Mouse (Mus musculus): ENCODE results near the gene Nkx2-5. TPM values are rescaled to one million over a fixed set of nuclear protein-coding genes. Genes with fewer than 3 reads are reported as not detected.

Nkx2-5 gene
- polyA plus RNA-seq, 1 experiment from 2014 or later, result not detected

GRCm38 (mm10) chr17:26848236-26848635, 3.4 kb upstream of the Nkx2-5 start:
- Histone ChIP-seq H3K27ac (ENCODE audit: low read depth, low read length) (no peak overlapping the region), H3K9me3 (ENCODE audit: control insufficient read depth, low read length) (no peaks in the 10 kb centered on the region), H3K9ac (ENCODE audit: low read length) (no peak overlapping the region), H3K4me3 (ENCODE audit: low read depth, low read length) (no peak overlapping the region), H3K4me1 (ENCODE audit: control insufficient read depth, insufficient read depth, low read length) (no peaks in the 10 kb centered on the region), H3K36me3 (ENCODE audit: control insufficient read depth, insufficient read depth, low read length) (no peaks in the 10 kb centered on the region), H3K27me3 (ENCODE audit: control insufficient read depth, insufficient read depth, low read length) (peaks cover 90% of the 10 kb centered on the region), H3K4me2 (ENCODE audit: low read depth) (no peak overlapping the region)
- no peak for DNase-seq (ENCODE audit: low spot score)
- WGBS, result 1% methylated on average over 6 of the region's 6 CpGs
- no peak for ATAC-seq (ENCODE audit: insufficient read depth, low FRiP score, low TSS enrichment)

DNA sequence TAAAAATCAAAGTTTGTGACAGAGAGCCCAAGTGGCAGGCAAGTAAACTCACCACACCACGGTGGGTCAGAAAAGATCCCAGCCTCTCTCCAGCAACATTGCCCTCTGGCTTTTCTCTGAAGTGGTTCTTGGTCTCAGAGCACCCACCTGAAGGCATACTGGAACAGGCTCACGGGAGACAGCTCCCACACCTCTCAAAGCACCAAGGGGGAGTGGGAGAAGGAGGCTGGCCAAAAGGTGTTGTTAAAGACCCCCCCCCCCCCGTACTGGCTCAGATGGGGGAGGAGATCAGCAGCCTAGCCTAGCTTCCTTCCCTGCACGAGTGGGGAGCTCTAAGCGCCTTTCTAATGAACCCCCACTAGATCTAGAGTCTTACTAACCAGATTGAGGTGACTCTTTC, 3.0 kb upstream of the Nkx2-5 start:
- DNase-seq (ENCODE audit: low spot score) (no peak), ATAC-seq (ENCODE audit: insufficient read depth, low FRiP score, low TSS enrichment) (no peak)
- H3K9ac ChIP-seq (ENCODE audit: low read length), result no peak overlapping the region
- H3K4me2 ChIP-seq (ENCODE audit: low read depth), result no peak overlapping the region
- no peak overlapping the region for H3K27ac ChIP-seq (ENCODE audit: low read depth, low read length)
- no peaks in the 10 kb centered on the region for H3K36me3 ChIP-seq (ENCODE audit: control insufficient read depth, insufficient read depth, low read length)
- no peak overlapping the region for H3K4me3 ChIP-seq (ENCODE audit: low read depth, low read length)
- H3K9me3 ChIP-seq (ENCODE audit: control insufficient read depth, low read length), result no peaks in the 10 kb centered on the region
- 0% methylated on average over 5 of the region's 5 CpGs for WGBS
- no peaks in the 10 kb centered on the region for H3K4me1 ChIP-seq (ENCODE audit: control insufficient read depth, insufficient read depth, low read length)
- peaks cover 91% of the 10 kb centered on the region for H3K27me3 ChIP-seq (ENCODE audit: control insufficient read depth, insufficient read depth, low read length)

DNA sequence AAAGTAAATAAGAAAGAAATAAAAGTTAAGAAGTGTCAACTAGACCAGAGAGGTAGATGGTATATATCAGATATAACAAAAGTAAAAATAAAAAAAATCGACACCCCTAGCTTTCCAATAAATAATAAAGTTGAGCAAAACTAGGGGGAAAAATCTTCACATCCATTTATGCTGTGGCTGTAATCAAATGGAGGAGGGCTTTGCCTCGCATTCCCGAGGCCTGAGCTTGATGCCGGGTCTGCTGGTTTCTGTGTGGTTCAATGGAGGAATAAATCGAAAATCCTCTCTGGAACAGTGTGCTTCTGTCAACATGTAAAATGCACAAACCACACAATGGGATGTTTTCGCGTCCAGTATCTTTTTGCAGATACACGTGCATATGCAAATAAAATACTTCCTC, 1.6 kb upstream of the Nkx2-5 start:
- Histone ChIP-seq H3K27me3 (ENCODE audit: control insufficient read depth, insufficient read depth, low read length) (peaks cover 92% of the 10 kb centered on the region), H3K36me3 (ENCODE audit: control insufficient read depth, insufficient read depth, low read length) (no peaks in the 10 kb centered on the region), H3K9ac (ENCODE audit: low read length) (no peak overlapping the region), H3K4me1 (ENCODE audit: control insufficient read depth, insufficient read depth, low read length) (no peaks in the 10 kb centered on the region), H3K4me3 (ENCODE audit: low read depth, low read length) (no peak overlapping the region), H3K4me2 (ENCODE audit: low read depth) (no peak overlapping the region), H3K27ac (ENCODE audit: low read depth, low read length) (no peak overlapping the region), H3K9me3 (ENCODE audit: control insufficient read depth, low read length) (no peaks in the 10 kb centered on the region)
- WGBS, result 5% methylated on average over 8 of the region's 8 CpGs
- ATAC-seq (ENCODE audit: insufficient read depth, low FRiP score, low TSS enrichment) (no peak), DNase-seq (ENCODE audit: low spot score) (no peak)

DNA sequence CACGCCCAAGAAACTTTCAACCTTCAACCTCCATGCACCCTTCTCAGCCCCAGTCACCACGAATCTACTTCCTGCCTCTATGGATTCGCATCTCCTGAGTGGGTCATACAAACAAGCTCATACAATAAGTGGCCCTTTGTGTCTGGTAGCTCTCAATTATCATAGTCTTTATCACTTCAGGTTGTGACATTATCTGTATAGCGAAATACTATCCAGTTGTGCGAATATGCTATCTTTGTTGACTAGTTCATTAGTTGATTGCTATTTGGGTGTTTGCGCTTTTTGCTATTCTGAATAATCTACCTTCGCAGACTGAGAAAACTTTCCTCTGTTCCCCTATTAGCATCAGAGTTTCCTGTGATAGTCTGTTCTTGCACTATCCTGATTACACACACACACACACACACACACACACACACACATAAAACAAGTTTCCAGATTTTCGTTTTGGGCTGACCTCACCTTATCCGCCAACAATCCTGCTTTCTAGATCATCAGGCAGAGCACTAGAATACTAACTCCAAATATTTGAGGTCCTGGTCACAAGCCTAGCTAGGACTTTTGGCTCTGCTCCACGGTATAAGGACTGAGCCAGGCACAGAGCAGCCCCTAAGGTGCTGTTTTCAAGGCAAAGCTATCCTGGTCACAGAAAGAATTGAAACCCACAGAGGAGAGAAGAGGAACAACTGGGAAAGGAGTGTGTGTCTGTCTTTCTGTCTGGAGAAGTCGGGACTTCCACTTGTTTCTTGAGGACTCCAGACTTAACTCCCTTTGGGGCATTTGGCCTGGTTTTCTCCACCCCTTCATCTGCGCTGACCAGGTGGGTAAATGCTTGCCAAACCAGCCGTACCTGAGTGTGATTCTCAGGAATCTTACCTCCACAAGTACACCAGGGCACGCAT, 591 bp upstream of the Nkx2-5 start:
- H3K27ac ChIP-seq (ENCODE audit: low read depth, low read length), result no peak overlapping the region
- H3K9me3 ChIP-seq (ENCODE audit: control insufficient read depth, low read length), result no peaks in the 10 kb centered on the region
- no peaks in the 10 kb centered on the region for H3K4me1 ChIP-seq (ENCODE audit: control insufficient read depth, insufficient read depth, low read length)
- no peak overlapping the region for H3K4me3 ChIP-seq (ENCODE audit: low read depth, low read length)
- DNase-seq (ENCODE audit: low spot score) (no peak), ATAC-seq (ENCODE audit: insufficient read depth, low FRiP score, low TSS enrichment) (no peak)
- H3K9ac ChIP-seq (ENCODE audit: low read length), result no peak overlapping the region
- H3K27me3 ChIP-seq (ENCODE audit: control insufficient read depth, insufficient read depth, low read length), result peaks cover 93% of the 10 kb centered on the region
- 5% methylated on average over 14 of the region's 14 CpGs for WGBS
- H3K4me2 ChIP-seq (ENCODE audit: low read depth), result no peak overlapping the region
- no peaks in the 10 kb centered on the region for H3K36me3 ChIP-seq (ENCODE audit: control insufficient read depth, insufficient read depth, low read length)

DNA sequence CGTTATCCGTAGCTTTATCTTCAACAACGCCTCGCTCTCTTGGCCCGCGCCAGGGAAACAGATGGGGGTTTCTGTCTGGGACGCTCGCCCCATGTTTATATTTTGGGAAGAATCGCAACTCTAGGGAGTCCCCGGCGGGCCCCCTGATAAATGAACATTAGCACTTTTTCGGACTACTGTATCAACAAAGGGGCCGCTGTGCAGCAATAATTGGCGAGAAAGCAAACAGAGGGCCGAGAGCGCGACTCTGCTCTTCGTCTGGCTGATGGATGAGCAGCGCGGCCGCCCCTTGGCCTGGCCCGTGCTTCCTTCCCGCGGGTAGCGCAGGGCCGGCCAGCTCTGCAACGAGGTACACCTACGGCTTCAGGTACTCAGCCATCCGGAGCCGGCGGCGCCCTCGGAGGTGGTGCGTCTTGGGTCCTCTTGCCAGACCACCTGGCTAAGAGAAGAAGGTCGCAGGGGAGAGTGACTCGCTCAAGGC, 398 bp downstream of the Nkx2-5 start:
- WGBS, result under 1% methylated on average over 36 of the region's 36 CpGs
- ATAC-seq (ENCODE audit: insufficient read depth, low FRiP score, low TSS enrichment) (no peak), DNase-seq (ENCODE audit: low spot score) (no peak)
- Histone ChIP-seq H3K4me1 (ENCODE audit: control insufficient read depth, insufficient read depth, low read length) (no peaks in the 10 kb centered on the region), H3K9ac (ENCODE audit: low read length) (no peak overlapping the region), H3K27ac (ENCODE audit: low read depth, low read length) (no peak overlapping the region), H3K4me3 (ENCODE audit: low read depth, low read length) (no peak overlapping the region), H3K9me3 (ENCODE audit: control insufficient read depth, low read length) (no peaks in the 10 kb centered on the region), H3K4me2 (ENCODE audit: low read depth) (no peak overlapping the region), H3K36me3 (ENCODE audit: control insufficient read depth, insufficient read depth, low read length) (no peaks in the 10 kb centered on the region), H3K27me3 (ENCODE audit: control insufficient read depth, insufficient read depth, low read length) (peaks cover 93% of the 10 kb centered on the region)

DNA sequence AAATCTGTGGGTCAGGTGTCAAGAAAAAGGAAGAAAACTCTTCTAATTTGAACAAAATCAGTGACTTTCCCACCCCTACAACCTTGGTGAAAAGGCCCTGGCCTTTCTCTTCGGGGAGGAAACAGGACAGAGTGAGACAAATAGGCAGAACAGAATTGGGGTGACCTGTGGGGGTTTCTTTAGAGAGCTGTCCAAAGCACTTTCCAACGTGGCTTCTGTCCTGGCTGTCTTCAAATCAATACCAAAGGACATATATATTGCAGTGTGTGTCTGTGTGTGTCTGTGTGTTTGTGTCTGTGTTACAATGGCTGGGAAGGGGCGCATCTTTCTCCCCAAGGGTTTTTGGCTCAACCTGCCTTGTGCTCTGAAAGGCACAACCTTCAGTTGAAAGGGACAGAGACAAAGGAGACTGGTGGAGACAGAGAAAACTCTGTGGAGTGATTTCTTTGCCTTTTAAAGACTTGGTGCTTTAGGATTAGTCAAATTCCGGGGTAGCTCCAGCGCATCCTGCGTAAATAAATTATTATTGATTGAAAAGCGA, 1.0 kb downstream of the Nkx2-5 start:
- Histone ChIP-seq H3K4me3 (ENCODE audit: low read depth, low read length) (no peak overlapping the region), H3K4me2 (ENCODE audit: low read depth) (no peak overlapping the region), H3K27ac (ENCODE audit: low read depth, low read length) (no peak overlapping the region), H3K9ac (ENCODE audit: low read length) (no peak overlapping the region), H3K27me3 (ENCODE audit: control insufficient read depth, insufficient read depth, low read length) (peaks cover 95% of the 10 kb centered on the region), H3K9me3 (ENCODE audit: control insufficient read depth, low read length) (no peaks in the 10 kb centered on the region), H3K4me1 (ENCODE audit: control insufficient read depth, insufficient read depth, low read length) (no peaks in the 10 kb centered on the region), H3K36me3 (ENCODE audit: control insufficient read depth, insufficient read depth, low read length) (no peaks in the 10 kb centered on the region)
- WGBS, result 1% methylated on average over 7 of the region's 7 CpGs
- no peak for ATAC-seq (ENCODE audit: insufficient read depth, low FRiP score, low TSS enrichment)
- DNase-seq (ENCODE audit: low spot score), result no peak

- Histone ChIP-seq H3K9ac (ENCODE audit: low read length) (no peak overlapping the region), H3K36me3 (ENCODE audit: control insufficient read depth, insufficient read depth, low read length) (no peaks in the 10 kb centered on the region), H3K4me2 (ENCODE audit: low read depth) (no peak overlapping the region), H3K4me3 (ENCODE audit: low read depth, low read length) (no peak overlapping the region), H3K9me3 (ENCODE audit: control insufficient read depth, low read length) (no peaks in the 10 kb centered on the region), H3K27ac (ENCODE audit: low read depth, low read length) (no peak overlapping the region), H3K27me3 (ENCODE audit: control insufficient read depth, insufficient read depth, low read length) (peaks cover 95% of the 10 kb centered on the region), H3K4me1 (ENCODE audit: control insufficient read depth, insufficient read depth, low read length) (no peaks in the 10 kb centered on the region)
- DNase-seq (ENCODE audit: low spot score), result no peak
- under 1% methylated on average over 14 of the region's 14 CpGs for WGBS
- no peak for ATAC-seq (ENCODE audit: insufficient read depth, low FRiP score, low TSS enrichment)
These were observed 1.6 kb downstream of the Nkx2-5 start for GRCm38 (mm10) chr17:26843229-26843567.

GRCm38 (mm10) chr17:26842431-26843228, 2.2 kb downstream of the Nkx2-5 start:
- DNase-seq (ENCODE audit: low spot score), result no peak
- no peak overlapping the region for H3K4me2 ChIP-seq (ENCODE audit: low read depth)
- WGBS, result 1% methylated on average over 9 of the region's 9 CpGs

More at GRCm38 (mm10) chr17:26842431-26843228, 2.2 kb downstream of the Nkx2-5 start:
- H3K4me1 ChIP-seq (ENCODE audit: control insufficient read depth, insufficient read depth, low read length), result no peaks in the 10 kb centered on the region
- no peak overlapping the region for H3K27ac ChIP-seq (ENCODE audit: low read depth, low read length)
- no peaks in the 10 kb centered on the region for H3K9me3 ChIP-seq (ENCODE audit: control insufficient read depth, low read length)
- H3K36me3 ChIP-seq (ENCODE audit: control insufficient read depth, insufficient read depth, low read length), result no peaks in the 10 kb centered on the region
- H3K4me3 ChIP-seq (ENCODE audit: low read depth, low read length), result no peak overlapping the region
- peaks cover 95% of the 10 kb centered on the region for H3K27me3 ChIP-seq (ENCODE audit: control insufficient read depth, insufficient read depth, low read length)
- no peak for ATAC-seq (ENCODE audit: insufficient read depth, low FRiP score, low TSS enrichment)
- H3K9ac ChIP-seq (ENCODE audit: low read length), result no peak overlapping the region

All from neural tube, embryonic 11.5 days (tissue).